Mouse (Mus musculus) ZHBTc4 (cell line): ENCODE results near the gene Slc26a8.

Experiments
- DNase-seq: peaks from one replicate; pipeline ENCODE4 v3.0.0-alpha.2; 2011; ENCODE audit warnings: low read depth, low spot score

Slc26a8 gene

GRCm38 (mm10) chr17:28592998-28593397, 97.0 kb downstream of the Slc26a8 start:
- peak; percentile 93 for DNase-seq

GRCm38 (mm10) chr17:28591476-28591875, 98.6 kb downstream of the Slc26a8 start:
- DNase-seq = no peak

- DNase-seq = peak; percentile 50
Observed at GRCm38 (mm10) chr17:28590596-28590995, 99.4 kb downstream of the Slc26a8 start.

GRCm38 (mm10) chr17:28588591-28588990, 101.4 kb downstream of the Slc26a8 start:
- DNase-seq = no peak
